Mouse (Mus musculus) heart, postnatal 0 days (tissue): ENCODE measurements around the gene Scrn1.

Experiments
- CTCF ChIP-seq: IDR thresholded peaks from 2 replicates; pipeline ENCODE4 v1.5.1; 2016; ENCODE audit warnings: antibody characterized with exemption, control low read depth, low read depth
- EP300 ChIP-seq: IDR thresholded peaks from 2 replicates; pipeline ENCODE4 v1.6.1; 2016; ENCODE audit warnings: antibody characterized with exemption, low read depth

GRCm38 (mm10) chr6:54573218-54573955 lies 7.1 kb upstream of the Scrn1 start:
- no peak for TF ChIP-seq CTCF
- no peak for TF ChIP-seq EP300
